Mouse (Mus musculus) CD4-positive naive resting alpha-beta T cell, adult 76 days (primary cell): Measurements from ENCODE around the gene Lancl1. TPM values are rescaled to one million over a fixed set of nuclear protein-coding genes. Genes with fewer than 3 reads are reported as not detected.

Source experiments
- total RNA-seq: library from RNA; stranded (reverse); gene quantifications from one replicate; pipeline ENCODE4 v1.2.4, GENCODE M21; 2023

Lancl1 gene
- total RNA-seq: 29.7 TPM

DNA sequence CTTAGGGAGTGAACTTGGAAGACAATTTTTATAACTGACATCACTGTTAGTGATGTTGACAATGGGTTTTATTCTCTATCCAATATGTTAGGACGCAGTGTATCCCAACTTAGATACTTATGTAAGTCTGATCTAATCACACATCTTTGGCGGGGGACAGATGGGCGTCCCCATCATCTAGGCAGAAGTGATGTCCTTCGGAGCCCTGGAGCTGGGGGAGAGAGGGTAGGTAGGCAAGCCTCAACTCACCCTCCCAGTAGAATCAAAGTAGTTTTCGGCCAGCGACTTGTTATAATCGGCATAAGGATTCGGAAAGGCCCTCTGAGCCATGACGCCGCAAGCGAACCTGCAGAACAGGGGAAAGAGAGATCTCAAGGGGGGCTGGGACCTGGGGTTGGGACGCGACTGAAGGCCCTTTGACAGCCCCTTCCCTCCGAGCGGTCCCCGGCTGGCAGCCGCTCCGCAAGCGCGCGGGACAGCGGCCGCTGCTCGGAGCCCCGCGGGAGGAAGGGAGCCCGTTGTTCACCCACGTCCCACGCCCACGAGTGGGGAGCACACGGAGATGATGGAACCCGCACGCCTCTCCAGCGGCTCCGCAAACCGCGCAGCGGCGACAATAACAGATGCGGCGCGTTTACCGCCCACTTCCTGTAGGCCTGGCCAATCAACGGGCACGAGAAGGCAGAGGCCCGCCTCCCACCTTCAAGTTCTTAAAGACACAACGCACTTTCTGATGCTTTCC is at the start of gene Lancl1:
TSS of gene Lancl1 (minus strand) at position 627 of the 742 bp plus-strand sequence.

Other genes starting within 250 kb of the Lancl1 start
- gene Kansl1l, start 221.3 kb downstream of the Lancl1 start, total RNA-seq: 13.1 TPM
- 35.6 TPM for gene Acadl, start 175.6 kb downstream of the Lancl1 start, total RNA-seq
- not detected for gene Myl1, start 93.5 kb downstream of the Lancl1 start, total RNA-seq
- gene Cps1, start 84.2 kb upstream of the Lancl1 start, total RNA-seq: not detected